Mouse (Mus musculus) cerebellum, postnatal 36 days (tissue): Measurements from ENCODE around the gene Il12rb2.

ENCODE experiments used
- DNase-seq, 2 experiments: peaks; one replicate each; pipeline ENCODE4 v3.0.0; 2021 to 2022; ENCODE audit warnings: mixed read lengths in 2 of 2

The Il12rb2 gene

GRCm38 (mm10) chr6:67292042-67292623 is 83.9 kb downstream of the Il12rb2 start:
- DNase-seq = no peak

DNA sequence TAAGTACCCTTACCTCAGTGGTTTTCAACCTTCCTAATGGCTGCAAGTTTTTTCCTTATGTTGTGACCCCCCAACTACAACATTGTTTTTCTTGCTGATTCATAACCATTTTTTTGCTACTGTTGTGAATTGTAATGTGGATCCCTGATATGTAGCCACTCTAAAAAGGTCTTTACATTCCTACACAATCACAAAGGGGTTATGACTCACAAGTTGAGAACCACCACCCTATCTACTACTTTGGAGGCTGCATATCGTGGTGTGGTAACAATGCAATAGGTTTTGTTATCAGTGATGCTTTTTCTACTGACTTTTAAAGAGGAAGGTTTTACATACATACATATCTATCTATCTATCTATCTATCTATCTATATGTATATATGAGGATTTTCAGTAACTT is 93.1 kb downstream of the Il12rb2 start:
- DNase-seq = no peak

DNA sequence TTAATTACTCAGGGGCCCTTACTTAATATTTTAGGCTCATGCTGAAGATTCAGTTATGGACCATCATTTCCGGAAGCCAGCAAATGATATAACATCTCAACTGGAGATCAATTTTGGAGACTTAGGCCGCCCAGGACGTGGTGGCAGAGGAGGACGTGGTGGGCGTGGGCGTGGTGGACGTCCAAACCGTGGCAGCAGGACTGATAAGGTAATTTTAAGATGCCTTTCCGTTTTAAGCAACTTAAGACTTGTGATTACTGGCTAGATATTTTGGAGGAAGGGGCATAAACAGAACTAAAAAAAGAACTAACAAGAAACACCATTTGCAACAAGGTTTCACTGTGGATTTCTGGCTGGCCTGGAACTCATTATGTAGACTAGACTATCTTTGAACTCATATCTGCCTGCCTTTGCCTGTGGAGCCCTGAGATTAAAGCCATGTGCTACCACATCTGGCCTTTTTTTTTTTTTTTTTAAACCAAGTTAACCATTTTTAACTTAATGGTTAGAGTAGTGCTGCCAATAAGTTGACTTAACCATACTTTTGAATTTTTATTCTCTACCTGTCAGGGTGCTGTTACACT is 94.3 kb downstream of the Il12rb2 start:
- DNase-seq = no peak

DNA sequence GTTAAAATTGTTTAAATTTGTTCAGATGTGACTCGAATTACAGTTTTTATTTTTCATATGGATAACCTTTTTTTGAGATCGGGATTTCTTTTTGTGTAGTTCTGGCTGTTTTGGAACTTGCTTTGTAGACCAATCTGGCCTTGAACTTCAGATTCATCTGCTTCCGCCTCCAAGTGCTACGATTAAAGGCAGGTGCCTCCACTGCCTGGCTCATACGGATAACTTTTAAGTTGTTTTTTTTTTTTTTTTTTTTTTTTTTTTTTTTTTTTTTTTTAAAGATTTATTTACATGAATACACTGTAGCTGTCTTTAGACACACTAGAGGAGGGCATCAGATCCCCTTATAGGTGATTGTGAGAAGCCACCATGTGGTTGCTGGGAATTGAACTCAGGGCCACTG is 98.0 kb downstream of the Il12rb2 start:
- no peak for DNase-seq

DNA sequence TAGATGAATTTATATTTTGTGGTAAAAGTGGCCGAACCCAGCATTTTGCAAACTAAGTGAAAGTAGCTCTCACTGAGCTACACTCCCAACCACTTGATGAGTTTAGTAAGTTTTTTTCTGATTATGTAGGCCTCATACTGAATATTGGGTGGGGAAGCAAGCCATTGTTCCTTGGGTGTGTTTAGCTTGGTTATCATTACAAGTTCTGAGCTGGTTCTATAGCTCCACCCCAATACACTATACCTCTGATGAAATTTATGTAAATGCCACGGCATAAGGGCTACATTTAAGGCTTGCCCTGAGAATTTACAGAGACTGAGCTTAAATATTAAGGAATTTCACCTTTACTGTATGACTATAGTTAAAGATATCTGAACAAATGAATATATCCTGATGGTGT is 106.5 kb downstream of the Il12rb2 start:
- DNase-seq = no peak

GRCm38 (mm10) chr6:67268983-67269382 is 107.0 kb downstream of the Il12rb2 start:
- no peak for DNase-seq

GRCm38 (mm10) chr6:67268245-67268612 is 107.8 kb downstream of the Il12rb2 start:
- DNase-seq = no peak

GRCm38 (mm10) chr6:67267408-67268244 is 108.4 kb downstream of the Il12rb2 start:
- DNase-seq = peak; percentile 6 to 29

- peak; percentile 95 for DNase-seq
Observed at GRCm38 (mm10) chr6:67266664-67267407, 109.2 kb downstream of the Il12rb2 start.

GRCm38 (mm10) chr6:67266159-67266657 is 109.8 kb downstream of the Il12rb2 start:
- no peak for DNase-seq

GRCm38 (mm10) chr6:67264935-67265334 is 111.1 kb downstream of the Il12rb2 start:
- no peak for DNase-seq

- DNase-seq = no peak
Observed at GRCm38 (mm10) chr6:67251095-67251494, 124.9 kb downstream of the Il12rb2 start.

DNA sequence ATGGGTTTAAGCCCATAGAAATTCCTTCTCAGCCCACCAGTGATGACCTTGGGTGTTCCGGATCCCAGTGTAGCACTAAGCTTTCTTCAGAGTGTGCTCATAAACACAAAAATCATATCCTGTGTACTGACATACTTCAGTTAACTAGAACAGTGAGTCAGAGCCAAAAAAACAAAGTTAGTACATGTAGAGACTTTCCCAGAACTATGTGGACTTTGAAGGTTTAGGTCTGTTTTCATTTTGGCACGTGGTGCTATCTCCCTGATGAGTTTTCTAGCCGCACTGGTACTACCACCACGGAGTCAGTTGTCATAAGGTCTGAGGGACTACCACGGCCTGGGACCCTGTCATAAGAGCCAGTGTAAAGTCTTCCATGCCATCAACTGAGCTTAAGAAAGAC is 131.5 kb downstream of the Il12rb2 start:
- DNase-seq = no peak

DNA sequence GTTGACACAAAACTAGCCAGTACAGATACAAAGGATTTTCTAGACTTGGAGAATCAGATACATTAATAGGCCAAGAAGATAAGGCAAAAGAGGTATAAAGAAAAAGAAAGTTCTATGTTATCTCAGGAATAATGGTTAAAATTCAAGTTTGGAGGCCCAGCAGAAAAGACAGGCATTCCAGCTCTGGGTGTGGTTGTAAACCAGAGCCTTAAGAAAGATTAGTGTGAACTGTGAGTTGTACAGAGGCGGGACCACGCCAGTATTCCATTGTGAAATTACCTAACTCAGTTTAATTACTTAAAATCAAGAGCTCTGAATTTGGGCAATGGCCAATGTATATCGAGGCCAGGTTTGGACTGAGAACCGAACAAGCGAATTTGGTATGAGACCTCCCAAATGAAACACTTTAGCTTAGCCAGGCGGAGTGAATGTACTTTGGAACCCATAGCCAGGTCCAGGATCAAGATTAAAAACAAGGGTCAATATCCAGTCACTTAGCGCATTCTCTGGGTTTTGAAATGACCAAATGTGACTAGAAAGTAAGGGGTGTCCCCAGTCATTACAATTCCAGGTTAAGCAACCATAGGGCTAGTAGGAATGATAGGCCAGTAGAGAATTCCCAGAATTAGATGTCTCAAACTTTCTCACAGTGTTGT is 132.1 kb downstream of the Il12rb2 start:
- no peak for DNase-seq
